Mouse (Mus musculus): ENCODE measurements around the gene Cenpx. TPM values are rescaled to one million over a fixed set of nuclear protein-coding genes. Genes with fewer than 3 reads are reported as not detected.

Gene Cenpx
- polyA plus RNA-seq, 1 experiment from 2014 or later: 88.8 TPM

- WGBS: 90% methylated on average over 13 of the region's 13 CpGs
- no peak overlapping the region for H3K4me2 ChIP-seq (ENCODE audit: low read length)
- H3K4me1 ChIP-seq (ENCODE audit: control insufficient read depth, insufficient read depth, low read length): peaks cover 9% of the 10 kb centered on the region; the same call in 1 of the 2 replicates
- no peak for ATAC-seq
- H3K9me3 ChIP-seq (replicated peaks; ENCODE audit: control insufficient read depth, low read length, poor library complexity, severe bottlenecking): no peaks in the 10 kb centered on the region
- peaks cover 7% of the 10 kb centered on the region for H3K36me3 ChIP-seq (ENCODE audit: control insufficient read depth, insufficient read depth, low read length)
- H3K4me3 ChIP-seq (ENCODE audit: low read depth, low read length): no peak overlapping the region
- H3K27ac ChIP-seq (ENCODE audit: low read length): no peak overlapping the region
- H3K27me3 ChIP-seq (ENCODE audit: control insufficient read depth, insufficient read depth, low read depth, low read length): no peaks in the 10 kb centered on the region
- H3K9ac ChIP-seq (ENCODE audit: low read depth, low read length): no peak overlapping the region
These were observed 6.4 kb upstream of the Cenpx start for GRCm38 (mm10) chr11:120719841-120720376.

DNA sequence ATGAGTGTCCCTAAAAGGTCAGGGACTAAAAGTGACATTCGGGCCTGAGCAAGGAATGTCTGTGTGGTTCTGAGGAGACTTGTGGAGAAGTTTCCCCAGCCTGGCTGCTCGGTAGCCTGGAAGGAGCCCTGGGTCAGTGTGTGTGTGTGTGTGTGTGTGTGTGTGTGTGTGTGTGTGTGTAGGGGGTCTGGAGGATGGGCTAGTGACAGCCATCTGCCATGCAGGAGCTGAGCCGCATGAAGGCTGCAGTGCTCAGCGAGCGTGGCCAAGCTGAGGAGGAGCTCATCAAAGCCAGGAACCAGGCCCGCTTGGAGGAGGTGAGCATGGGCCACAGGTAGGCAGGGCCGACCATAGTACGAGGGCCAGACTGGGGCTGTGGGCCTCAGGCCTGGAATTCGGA lies 5.7 kb upstream of the Cenpx start:
- WGBS: 94% methylated on average over 9 of the region's 9 CpGs
- Histone ChIP-seq H3K4me3 (ENCODE audit: low read depth, low read length) (no peak overlapping the region), H3K4me2 (ENCODE audit: low read length) (no peak overlapping the region), H3K4me1 (ENCODE audit: control insufficient read depth, insufficient read depth, low read length) (peaks cover 15% of the 10 kb centered on the region; the same call in 1 of the 2 replicates), H3K27ac (ENCODE audit: low read length) (no peak overlapping the region), H3K36me3 (ENCODE audit: control insufficient read depth, insufficient read depth, low read length) (peaks cover 7% of the 10 kb centered on the region), H3K9me3 (replicated peaks; ENCODE audit: control insufficient read depth, low read length, poor library complexity, severe bottlenecking) (no peaks in the 10 kb centered on the region), H3K27me3 (ENCODE audit: control insufficient read depth, insufficient read depth, low read depth, low read length) (no peaks in the 10 kb centered on the region), H3K9ac (ENCODE audit: low read depth, low read length) (no peak overlapping the region)
- ATAC-seq: no peak

DNA sequence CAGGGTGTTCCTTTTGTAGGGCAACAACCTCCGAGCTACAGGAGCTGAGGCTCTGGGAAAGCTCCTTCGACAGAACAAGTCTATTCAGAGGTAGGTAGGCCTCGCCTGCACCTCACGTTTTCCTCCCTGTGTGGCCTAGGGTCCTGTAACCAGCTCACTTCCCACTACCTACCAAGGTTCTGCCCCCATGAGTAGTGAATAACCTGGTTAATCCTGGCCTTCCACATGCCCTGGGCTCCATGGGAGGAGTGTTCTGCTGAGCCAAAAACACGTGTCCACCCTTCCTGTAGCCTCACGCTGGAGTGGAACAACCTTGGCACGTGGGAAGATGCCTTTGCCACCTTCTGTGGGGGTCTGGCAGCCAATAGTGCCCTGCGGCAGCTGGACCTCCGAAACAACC lies 1.6 kb upstream of the Cenpx start:
- H3K4me2 ChIP-seq (ENCODE audit: low read length): no peak overlapping the region
- peaks cover 15% of the 10 kb centered on the region for H3K4me1 ChIP-seq (ENCODE audit: control insufficient read depth, insufficient read depth, low read length)
- no peaks in the 10 kb centered on the region for H3K27me3 ChIP-seq (ENCODE audit: control insufficient read depth, insufficient read depth, low read depth, low read length)
- WGBS: 92% methylated on average over 9 of the region's 9 CpGs
- H3K9me3 ChIP-seq (replicated peaks; ENCODE audit: control insufficient read depth, low read length, poor library complexity, severe bottlenecking): no peaks in the 10 kb centered on the region
- H3K9ac ChIP-seq (ENCODE audit: low read depth, low read length): no peak overlapping the region
- peaks cover 7% of the 10 kb centered on the region for H3K36me3 ChIP-seq (ENCODE audit: control insufficient read depth, insufficient read depth, low read length)
- no peak for ATAC-seq
- no peak overlapping the region for H3K4me3 ChIP-seq (ENCODE audit: low read depth, low read length)
- no peak overlapping the region for H3K27ac ChIP-seq (ENCODE audit: low read length)

GRCm38 (mm10) chr11:120714546-120714945 lies 1.0 kb upstream of the Cenpx start:
- 62% methylated on average over 10 of the region's 10 CpGs for WGBS
- Histone ChIP-seq H3K36me3 (ENCODE audit: control insufficient read depth, insufficient read depth, low read length) (peaks cover 10% of the 10 kb centered on the region), H3K4me3 (ENCODE audit: low read depth, low read length) (peak overlapping the region; percentile 49), H3K27ac (ENCODE audit: low read length) (no peak overlapping the region), H3K9me3 (replicated peaks; ENCODE audit: control insufficient read depth, low read length, poor library complexity, severe bottlenecking) (no peaks in the 10 kb centered on the region), H3K4me1 (ENCODE audit: control insufficient read depth, insufficient read depth, low read length) (peaks cover 15% of the 10 kb centered on the region), H3K27me3 (ENCODE audit: control insufficient read depth, insufficient read depth, low read depth, low read length) (no peaks in the 10 kb centered on the region), H3K9ac (ENCODE audit: low read depth, low read length) (peak overlapping the region; percentile 69), H3K4me2 (ENCODE audit: low read length) (peak overlapping the region; percentile 72)
- ATAC-seq: no peak

DNA sequence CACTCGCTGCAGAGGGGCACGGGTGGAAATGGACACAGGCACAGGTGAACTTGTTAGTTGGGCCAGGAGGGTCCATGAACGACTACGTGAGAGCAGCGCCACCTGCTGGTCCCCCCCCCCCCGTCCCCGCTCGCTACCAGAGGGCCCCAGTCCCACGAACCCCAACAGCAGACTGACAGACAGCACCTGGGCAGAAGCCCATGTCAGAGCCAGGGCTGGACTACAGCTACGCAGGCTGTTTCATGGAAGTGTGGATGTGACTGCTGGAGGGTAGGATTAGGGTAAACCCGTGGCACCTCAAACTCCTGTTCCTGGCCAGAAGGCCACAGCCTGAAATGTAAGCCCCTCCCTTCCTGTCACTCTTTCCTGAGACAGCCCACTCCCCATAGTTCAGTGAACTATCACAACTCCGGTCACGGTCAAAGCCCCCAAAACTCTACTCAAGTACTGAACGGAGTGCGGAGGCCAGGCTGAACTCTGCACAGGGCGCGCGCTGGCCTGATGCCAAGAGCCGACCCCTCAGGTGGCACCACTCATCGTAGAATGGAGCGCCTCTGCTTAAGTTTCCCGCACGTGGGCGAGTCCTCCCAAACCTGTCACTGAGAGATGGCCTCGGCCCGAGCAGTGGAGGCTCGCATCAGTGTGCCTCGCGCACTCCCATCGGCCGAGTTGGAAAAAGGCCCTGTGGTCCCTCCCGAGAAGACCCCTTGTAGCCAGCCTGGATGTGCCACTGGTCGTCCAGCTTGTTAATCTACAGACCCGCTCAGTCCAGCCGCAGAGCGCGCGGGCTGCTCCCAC lies 568 bp downstream of the Cenpx start:
- under 1% methylated on average over 38 of the region's 38 CpGs for WGBS
- peak overlapping the region; percentile 100 for H3K4me2 ChIP-seq (ENCODE audit: low read length)
- peaks cover 8% of the 10 kb centered on the region for H3K36me3 ChIP-seq (ENCODE audit: control insufficient read depth, insufficient read depth, low read length)
- peak; percentile 68 for ATAC-seq
- H3K9me3 ChIP-seq (replicated peaks; ENCODE audit: control insufficient read depth, low read length, poor library complexity, severe bottlenecking): no peaks in the 10 kb centered on the region
- no peaks in the 10 kb centered on the region for H3K27me3 ChIP-seq (ENCODE audit: control insufficient read depth, insufficient read depth, low read depth, low read length)
- H3K27ac ChIP-seq (ENCODE audit: low read length): peak overlapping the region; percentile 74
- peaks cover 15% of the 10 kb centered on the region for H3K4me1 ChIP-seq (ENCODE audit: control insufficient read depth, insufficient read depth, low read length)
- peak overlapping the region; percentile 49 for H3K4me3 ChIP-seq (ENCODE audit: low read depth, low read length)
- H3K9ac ChIP-seq (ENCODE audit: low read depth, low read length): peak overlapping the region; percentile 69

DNA sequence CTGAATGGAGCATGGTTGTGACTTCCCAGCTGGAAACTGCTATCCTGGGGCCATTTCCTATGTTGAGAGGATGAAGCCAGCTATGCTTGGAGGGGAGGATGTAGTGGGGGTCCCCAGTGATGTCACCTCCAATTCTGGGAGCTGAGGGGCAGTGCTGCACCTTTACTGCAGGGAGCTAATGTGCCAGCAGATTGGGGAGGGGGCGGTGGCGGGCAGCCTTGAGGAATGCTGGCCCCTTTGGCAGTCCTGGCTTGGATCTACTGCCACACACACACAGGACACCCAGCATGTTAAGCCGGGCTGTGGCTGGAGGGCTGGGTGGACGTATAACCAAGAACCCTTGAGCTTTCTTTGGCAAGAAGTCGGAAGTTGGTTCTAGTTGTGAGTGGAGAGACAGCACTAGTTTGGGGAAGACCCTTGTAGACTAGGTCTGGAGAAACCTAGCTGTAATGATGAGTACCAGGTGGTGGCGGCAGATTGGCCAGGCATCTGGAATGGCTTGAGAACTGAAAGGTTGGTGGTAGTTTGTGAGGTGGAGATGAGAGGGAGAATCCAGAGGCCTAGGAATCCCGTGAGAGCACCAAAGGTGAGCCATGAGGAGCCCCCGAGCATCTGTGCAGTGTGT lies 1.4 kb downstream of the Cenpx start:
- WGBS: 66% methylated on average over 8 of the region's 8 CpGs

DNA sequence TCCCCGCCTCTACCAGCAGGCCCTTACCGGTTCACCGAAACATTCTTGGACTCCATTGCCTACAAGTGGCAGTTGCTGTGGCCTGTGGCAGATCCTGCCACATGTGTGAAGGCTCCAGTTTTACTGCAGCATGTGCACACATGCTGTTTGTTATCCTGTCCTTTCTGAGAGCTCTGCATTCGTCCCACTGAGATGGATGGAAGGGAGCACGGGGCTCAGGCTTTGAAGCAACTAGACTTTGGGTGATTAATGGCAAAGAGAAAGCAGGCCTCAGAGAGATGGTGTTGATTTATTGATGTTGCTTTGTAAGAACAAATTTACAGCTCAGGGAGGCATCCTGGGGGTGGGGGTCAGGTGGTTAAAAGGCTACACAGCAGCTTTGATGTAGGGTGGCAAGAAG lies 2.9 kb downstream of the Cenpx start:
- peaks cover 8% of the 10 kb centered on the region for H3K36me3 ChIP-seq (ENCODE audit: control insufficient read depth, insufficient read depth, low read length)
- peaks cover 20% of the 10 kb centered on the region for H3K4me1 ChIP-seq (ENCODE audit: control insufficient read depth, insufficient read depth, low read length)
- H3K4me2 ChIP-seq (ENCODE audit: low read length): no peak overlapping the region
- 76% methylated on average over 5 of the region's 5 CpGs for WGBS
- H3K9me3 ChIP-seq (replicated peaks; ENCODE audit: control insufficient read depth, low read length, poor library complexity, severe bottlenecking): no peaks in the 10 kb centered on the region
- ATAC-seq: no peak
- H3K27ac ChIP-seq (ENCODE audit: low read length): no peak overlapping the region
- no peaks in the 10 kb centered on the region for H3K27me3 ChIP-seq (ENCODE audit: control insufficient read depth, insufficient read depth, low read depth, low read length)
- H3K4me3 ChIP-seq (ENCODE audit: low read depth, low read length): no peak overlapping the region
- no peak overlapping the region for H3K9ac ChIP-seq (ENCODE audit: low read depth, low read length)

More for the DNA sequence above, 1.4 kb downstream of the Cenpx start:
- peaks cover 17% of the 10 kb centered on the region for H3K4me1 ChIP-seq (ENCODE audit: control insufficient read depth, insufficient read depth, low read length)
- H3K9me3 ChIP-seq (replicated peaks; ENCODE audit: control insufficient read depth, low read length, poor library complexity, severe bottlenecking): no peaks in the 10 kb centered on the region
- H3K4me2 ChIP-seq (ENCODE audit: low read length): peak overlapping the region; percentile 100
- no peak overlapping the region for H3K4me3 ChIP-seq (ENCODE audit: low read depth, low read length)
- H3K9ac ChIP-seq (ENCODE audit: low read depth, low read length): no peak overlapping the region
- no peaks in the 10 kb centered on the region for H3K27me3 ChIP-seq (ENCODE audit: control insufficient read depth, insufficient read depth, low read depth, low read length)
- no peak overlapping the region for H3K27ac ChIP-seq (ENCODE audit: low read length)
- peaks cover 8% of the 10 kb centered on the region for H3K36me3 ChIP-seq (ENCODE audit: control insufficient read depth, insufficient read depth, low read length)
- ATAC-seq: no peak

GRCm38 (mm10) chr11:120709551-120709950 lies 4.0 kb downstream of the Cenpx start:
- no peak overlapping the region for H3K9ac ChIP-seq (ENCODE audit: low read depth, low read length)
- H3K27ac ChIP-seq (ENCODE audit: low read length): no peak overlapping the region
- no peak for ATAC-seq
- no peak overlapping the region for H3K4me2 ChIP-seq (ENCODE audit: low read length)
- H3K27me3 ChIP-seq (ENCODE audit: control insufficient read depth, insufficient read depth, low read depth, low read length): no peaks in the 10 kb centered on the region
- H3K4me3 ChIP-seq (ENCODE audit: low read depth, low read length): no peak overlapping the region
- no peaks in the 10 kb centered on the region for H3K9me3 ChIP-seq (replicated peaks; ENCODE audit: control insufficient read depth, low read length, poor library complexity, severe bottlenecking)
- WGBS: 93% methylated on average over 2 of the region's 2 CpGs
- H3K4me1 ChIP-seq (ENCODE audit: control insufficient read depth, insufficient read depth, low read length): peaks cover 23% of the 10 kb centered on the region
- peaks cover 8% of the 10 kb centered on the region for H3K36me3 ChIP-seq (ENCODE audit: control insufficient read depth, insufficient read depth, low read length)

GRCm38 (mm10) chr11:120707969-120708368 lies 5.6 kb downstream of the Cenpx start:
- Histone ChIP-seq H3K4me1 (ENCODE audit: control insufficient read depth, insufficient read depth, low read length) (peaks cover 26% of the 10 kb centered on the region), H3K4me3 (ENCODE audit: low read depth, low read length) (no peak overlapping the region), H3K9ac (ENCODE audit: low read depth, low read length) (no peak overlapping the region), H3K4me2 (ENCODE audit: low read length) (no peak overlapping the region), H3K27ac (ENCODE audit: low read length) (no peak overlapping the region), H3K9me3 (replicated peaks; ENCODE audit: control insufficient read depth, low read length, poor library complexity, severe bottlenecking) (no peaks in the 10 kb centered on the region), H3K27me3 (ENCODE audit: control insufficient read depth, insufficient read depth, low read depth, low read length) (no peaks in the 10 kb centered on the region), H3K36me3 (ENCODE audit: control insufficient read depth, insufficient read depth, low read length) (peaks cover 8% of the 10 kb centered on the region)
- WGBS: 29% methylated on average over 5 of the region's 5 CpGs
- ATAC-seq: no peak

Data from midbrain, embryonic 16.5 days (tissue).